Mouse (Mus musculus): ENCODE results near the gene Ank3.

Gene Ank3

DNA sequence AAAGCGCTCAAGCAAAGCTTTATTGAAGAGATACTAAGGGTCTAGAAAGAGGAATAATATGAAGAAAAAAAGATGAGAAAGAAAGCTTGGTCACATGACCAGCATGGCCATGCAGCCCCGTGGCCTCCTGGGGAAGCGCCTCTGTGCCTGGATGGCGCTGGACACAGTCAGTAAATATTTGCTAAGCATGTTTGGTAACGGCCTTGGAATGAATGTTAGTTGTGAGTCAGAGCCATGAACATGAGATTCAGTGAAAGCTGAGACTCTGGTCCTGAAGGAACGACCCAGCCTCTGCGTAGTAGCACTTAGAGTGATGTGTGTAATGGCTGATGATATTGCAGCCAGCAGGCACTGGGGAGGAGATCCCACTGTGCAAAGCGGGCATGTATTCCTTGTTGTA, 531.9 kb downstream of the Ank3 start:
- DNase-seq (ENCODE audit: low spot score) = no peak

DNA sequence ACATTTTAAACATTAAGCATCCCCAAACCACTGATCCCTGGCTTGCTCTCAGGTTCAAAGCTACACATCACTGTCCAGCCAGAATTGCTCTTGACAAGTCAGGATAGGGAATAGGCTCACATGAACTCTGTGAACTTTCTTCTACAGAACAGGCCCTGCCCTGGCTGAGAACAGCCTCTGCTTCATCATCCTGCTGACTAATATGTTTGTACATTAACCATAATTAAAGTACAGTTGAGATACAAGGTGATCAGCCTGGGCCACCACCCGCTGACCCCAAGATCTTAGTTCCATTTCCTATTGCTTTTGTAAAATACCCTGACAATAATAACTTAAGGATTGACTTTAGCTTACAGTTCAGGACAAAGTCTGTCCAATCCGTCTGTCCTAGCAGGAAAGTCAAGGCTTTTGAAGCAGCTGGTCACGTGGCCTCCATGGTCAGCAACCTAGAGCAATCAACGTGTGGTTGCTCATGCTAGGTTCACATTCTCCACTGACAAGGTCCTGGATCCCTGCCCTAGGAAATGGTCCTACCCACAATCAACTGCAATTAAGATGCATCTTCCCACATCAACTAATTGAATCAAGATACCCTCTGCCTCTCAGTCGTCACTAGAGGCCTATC, 538.0 kb downstream of the Ank3 start:
- DNase-seq (ENCODE audit: low spot score) = no peak

DNA sequence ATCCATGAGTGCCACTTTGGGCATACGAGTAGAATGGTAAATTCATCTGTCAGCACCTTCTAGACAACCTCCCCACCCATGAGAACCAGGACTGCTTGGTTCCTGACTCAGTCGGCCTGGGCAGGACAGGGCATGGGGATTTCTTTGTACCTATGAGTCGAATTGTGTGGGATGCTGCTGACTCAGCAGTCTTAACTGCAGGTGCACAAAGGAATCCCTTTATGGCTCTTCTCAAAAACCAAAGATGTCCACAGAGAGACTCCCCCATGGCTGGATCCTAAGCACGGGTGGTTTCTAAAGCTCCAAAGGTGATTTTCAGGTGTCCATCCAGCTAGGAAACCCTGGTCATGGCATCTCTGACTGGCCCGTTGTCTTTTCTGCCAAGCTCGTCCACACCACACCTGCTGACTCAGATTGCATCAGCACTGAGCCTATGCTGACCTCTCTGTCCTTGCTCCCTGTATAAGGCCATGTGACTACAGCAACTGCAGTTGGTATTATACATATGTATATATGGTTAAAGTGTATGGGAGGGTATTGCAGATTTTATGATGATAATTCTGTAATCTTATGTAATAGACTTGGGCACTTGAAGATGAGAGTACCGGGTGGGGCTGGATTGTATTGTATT, 538.8 kb downstream of the Ank3 start:
- DNase-seq (ENCODE audit: low spot score) = no peak

DNA sequence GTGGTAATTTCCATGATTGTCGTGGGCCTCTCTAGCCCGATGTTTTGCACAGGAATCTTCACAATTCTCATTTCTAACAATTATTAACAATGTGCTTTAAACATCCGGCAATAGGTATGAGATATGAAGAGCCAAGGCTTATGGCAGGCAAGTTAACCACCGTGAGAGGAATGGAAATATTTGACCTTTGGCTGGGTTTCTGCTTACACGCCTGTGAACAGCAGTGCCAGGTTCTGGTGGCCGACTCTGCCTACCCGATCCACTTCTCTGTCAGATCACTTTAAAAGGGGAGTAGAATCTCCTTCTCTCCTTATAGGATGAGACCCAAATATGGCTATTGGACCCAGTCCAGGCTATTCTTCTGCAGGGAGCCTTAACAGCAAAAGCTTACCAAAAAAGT, 540.6 kb downstream of the Ank3 start:
- DNase-seq (ENCODE audit: low spot score) = no peak

DNA sequence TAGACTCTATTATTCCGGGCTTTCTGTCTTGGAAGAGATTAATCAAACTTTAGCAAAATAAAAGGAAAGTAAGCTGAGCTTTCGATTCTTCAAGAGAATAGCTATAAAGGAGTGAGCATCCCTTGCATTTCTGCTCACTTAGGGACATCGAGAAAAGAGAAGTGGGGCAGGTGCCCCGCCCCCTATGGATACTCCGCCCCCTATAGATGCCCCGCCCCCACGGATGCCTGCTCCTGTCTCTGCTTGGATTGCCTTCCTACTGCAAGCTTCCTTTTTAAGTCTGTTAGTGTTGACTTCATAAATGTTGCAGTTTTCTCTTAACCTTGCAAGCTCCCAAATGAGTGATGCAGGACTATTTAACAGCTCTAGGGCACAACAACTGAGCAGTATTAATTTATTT, 541.4 kb downstream of the Ank3 start:
- DNase-seq (ENCODE audit: low spot score) = no peak

DNA sequence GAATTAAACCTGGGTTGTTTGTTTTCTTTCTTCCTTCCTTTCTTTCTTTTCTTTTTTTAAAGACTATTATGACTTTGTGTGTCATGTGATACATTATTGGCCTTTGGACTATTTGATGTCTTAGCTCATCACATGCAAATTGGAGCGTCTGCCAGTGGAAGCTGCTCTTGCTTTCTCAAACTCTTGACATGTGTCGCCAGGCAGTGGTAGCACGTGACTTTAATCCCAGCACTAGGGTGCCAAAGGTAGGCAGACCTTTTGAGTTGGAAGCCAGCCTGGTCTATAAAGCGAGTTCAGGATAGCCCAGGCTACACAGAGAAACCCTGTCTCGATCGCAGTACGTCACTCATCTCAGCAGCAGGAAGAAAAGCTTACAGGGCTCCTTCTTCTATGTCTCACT, 542.4 kb downstream of the Ank3 start:
- DNase-seq (ENCODE audit: low spot score) = no peak

DNA sequence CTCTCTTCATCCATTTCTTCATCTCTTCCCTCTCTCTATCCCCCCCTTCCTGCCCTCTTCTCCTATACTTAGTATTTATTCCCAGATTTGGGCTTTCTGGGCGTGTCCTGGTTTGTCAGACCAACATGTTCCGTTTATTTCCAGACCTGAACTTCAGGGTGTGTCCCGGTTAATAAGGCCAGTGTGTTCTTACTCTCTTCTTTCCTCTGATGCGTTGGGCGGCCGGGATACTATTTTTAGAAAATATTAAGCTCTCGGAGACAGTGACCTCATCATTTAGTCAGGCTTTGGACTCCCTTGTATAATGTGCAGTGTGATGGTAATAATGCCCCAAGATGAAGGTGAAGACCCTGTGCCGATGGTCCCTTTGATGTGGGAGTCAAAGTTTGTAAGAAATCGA, 546.3 kb downstream of the Ank3 start:
- DNase-seq (ENCODE audit: low spot score) = no peak

DNA sequence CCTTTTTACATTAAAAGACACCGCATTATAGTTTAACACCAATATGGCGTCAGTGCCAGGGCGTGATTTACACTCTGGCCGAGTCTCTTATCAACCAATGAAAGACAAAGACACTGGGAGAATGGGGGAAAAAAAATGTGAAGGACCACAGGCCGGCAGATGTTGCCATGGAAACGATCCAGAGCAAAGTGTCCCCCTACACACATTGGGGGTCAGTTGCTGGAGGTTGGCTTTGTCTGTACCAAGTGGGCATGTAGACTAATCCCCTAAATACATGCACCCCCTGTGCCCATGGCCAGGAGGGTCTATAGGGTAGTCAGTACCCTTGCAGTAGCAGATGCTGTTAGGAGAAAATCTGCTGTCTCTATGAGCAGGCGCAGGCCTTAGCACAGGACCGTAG, 547.3 kb downstream of the Ank3 start:
- DNase-seq (ENCODE audit: low spot score) = no peak

DNA sequence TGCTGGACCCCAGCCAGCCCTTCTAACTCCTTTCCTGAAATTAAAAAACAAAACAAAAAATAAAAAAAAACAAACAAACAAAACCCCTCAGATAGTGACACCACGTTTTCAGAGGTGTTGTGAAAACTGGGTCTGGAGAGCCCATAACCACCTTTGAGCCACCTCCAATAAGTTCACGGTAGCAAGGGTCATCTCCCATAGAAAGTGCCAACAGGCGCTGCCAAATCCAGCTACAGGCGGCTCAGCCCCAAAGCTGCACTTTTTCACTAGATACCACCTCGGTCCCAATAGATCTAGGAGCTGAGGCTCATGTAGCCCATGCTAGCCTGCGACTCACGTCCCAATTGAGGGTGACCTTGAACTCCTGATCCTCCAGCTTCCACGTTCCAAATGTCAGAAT, 547.7 kb downstream of the Ank3 start:
- no peak for DNase-seq (ENCODE audit: low spot score)

DNA sequence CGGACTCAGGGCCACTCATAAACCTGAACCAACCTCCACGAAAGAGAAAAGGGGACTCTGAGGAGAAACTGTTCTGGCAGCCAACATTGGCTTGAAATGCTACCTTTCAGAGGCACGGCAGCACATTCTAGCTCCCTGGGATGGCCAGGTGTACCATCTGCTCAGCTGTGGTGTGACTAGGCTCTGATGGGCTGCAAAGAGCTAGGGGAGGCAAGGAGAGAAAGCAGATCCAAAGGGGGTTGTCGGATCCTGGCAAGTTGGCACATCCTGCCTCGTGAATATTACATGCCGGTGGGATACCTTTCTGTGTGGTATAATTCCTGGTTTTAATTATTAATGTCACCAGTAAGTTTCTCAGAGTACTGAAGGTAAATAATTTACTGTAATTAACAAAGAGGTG, 548.5 kb downstream of the Ank3 start:
- no peak for DNase-seq (ENCODE audit: low spot score)

DNA sequence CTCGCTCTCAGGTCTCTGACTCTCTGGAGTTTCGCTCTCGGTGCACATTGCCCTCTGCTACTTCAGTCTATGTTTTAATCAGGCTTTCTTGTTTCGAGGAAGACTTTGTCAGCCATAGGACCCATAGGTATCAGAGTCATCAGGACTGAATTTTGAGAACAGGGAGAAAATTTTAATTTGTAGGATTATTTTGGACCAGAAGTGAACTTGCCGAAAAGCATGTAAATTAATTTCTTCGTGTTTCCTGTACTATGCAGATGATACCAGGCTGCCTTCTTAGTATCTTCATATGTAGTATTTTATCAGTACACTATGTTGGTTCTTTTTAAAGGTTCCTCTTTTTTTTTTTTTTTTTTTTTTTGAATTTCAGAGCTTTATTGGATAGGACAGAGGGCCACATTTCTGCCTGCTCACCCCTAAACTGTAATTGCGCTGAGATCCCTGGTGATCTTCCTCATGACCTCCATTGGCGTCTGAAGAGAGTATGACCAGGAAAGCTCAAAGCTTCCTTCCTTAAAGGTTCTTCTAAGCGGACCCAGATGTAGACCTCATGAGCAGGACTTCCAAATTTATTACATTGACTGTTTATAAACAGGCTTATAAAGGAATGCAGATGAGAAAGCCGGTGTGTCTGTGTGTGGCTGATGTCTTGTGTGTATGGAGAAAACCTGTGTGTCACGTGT, 551.8 kb downstream of the Ank3 start:
- DNase-seq (ENCODE audit: low spot score) = no peak

DNA sequence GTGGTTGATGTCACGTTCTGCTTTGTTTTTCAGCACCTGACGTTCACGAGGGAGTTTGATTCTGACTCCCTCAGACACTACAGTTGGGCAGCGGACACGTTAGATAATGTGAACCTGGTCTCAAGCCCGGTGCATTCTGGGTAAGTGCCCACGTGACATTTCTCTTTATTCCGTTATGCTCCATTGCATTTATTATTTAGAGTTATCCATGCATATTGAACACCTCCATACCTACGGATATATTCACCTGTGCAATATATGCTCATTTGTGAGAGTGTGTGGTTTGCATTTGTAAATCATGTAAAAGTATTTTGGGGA, 552.3 kb downstream of the Ank3 start:
- DNase-seq (ENCODE audit: low spot score) = no peak

DNA sequence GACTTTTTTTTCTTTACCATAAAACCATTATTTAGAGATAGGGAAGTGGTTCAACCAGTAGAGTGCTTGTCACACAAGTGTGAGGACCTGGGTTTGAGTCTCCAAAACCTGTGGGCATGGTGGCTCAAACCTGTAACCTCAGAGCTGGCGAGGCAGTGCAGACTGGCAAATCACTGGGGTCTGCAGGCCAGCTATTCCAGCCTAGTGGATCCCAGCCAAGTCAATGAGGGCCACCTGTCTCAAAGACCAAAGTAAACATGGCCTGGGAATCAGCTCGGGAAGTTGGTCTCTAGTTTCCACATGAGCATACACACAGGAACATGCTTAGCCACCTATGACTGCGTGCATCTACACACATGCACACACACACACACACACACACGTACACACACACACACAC, 552.9 kb downstream of the Ank3 start:
- DNase-seq (ENCODE audit: low spot score) = no peak

DNA sequence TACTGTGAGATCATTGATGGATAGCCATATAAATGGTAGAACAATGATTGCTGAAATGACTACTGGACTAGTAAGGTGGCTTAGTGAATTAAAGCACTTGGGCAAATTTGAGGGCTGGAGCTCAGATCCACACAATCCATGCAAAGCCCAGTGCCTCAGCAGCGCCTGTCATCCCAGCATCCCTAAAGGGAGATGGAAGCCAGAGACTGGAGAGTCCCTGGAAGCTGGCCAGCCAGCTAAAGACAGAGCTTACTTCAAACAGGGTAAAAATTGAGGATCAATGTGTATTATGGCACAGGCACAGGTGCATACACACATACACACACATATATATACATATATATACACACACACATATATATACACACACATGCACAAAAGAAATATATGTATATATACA, 553.7 kb downstream of the Ank3 start:
- DNase-seq (ENCODE audit: low spot score) = peak; percentile 67

DNA sequence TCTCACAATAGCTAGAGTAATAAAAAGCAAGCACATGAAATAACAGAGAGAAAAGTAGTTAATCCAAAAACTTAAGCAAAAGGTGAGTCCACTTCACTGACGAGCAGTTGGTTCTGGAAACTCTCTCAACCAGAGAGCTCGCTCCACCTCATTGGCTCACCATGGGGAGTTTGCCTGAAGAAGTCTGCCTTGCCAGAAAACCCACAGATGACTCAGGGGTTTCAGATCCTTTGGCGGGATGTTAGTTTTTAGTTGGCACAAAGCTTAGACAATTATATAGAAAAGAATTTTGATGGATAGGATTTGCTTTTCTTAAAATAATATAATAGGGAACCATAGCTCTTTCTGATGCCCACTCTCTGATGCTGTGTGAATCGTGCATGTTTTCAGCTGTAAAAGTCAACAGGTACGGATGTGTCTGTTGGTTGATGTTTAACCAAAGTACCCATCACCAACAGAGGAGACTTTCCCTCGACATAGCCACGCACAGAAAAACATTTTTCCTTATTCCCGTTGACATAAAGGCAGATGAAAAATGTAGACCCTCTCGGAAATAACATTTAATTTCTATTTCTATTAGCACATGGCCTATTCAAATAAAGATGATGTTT, 556.2 kb downstream of the Ank3 start:
- no peak for DNase-seq (ENCODE audit: low spot score)

DNA sequence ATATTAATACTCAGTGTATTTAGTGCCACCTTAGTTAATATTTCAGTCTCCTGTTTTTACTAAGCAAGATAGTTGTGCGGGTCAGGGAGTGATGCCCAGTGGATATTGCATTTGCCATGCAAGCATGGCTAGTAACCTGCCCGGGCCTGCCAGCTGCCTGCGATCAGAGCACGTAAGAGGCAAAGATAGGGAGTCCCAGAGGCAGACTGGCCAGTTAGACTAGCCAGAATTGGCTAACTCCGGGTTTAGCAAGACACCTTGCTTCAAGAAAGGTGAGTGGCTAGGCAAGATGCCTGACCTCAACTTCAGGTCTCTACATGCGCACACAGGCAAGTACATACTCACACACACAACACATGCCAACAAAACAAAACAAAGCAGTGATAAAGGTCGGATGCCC, 563.7 kb downstream of the Ank3 start:
- DNase-seq (ENCODE audit: low spot score) = no peak

DNA sequence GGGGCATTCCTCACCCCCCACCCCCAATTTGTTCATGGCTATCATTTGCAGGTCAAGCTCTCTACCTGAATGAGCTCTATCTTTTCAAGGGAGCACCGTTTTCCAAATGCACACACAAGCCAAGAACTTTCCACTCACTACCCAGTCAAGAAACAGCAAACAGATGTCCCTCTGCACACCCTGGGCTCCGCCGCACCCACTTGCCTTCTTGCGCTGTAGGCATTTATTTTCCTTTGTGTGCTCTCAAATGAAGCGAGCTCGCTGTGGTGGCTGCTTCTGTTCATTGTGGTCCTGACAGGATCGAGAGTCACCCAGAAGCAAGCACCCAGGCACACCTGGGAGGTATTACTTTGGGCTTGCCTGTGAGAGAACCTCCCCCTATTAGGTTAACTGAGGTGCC, 564.4 kb downstream of the Ank3 start:
- DNase-seq (ENCODE audit: low spot score) = no peak

DNA sequence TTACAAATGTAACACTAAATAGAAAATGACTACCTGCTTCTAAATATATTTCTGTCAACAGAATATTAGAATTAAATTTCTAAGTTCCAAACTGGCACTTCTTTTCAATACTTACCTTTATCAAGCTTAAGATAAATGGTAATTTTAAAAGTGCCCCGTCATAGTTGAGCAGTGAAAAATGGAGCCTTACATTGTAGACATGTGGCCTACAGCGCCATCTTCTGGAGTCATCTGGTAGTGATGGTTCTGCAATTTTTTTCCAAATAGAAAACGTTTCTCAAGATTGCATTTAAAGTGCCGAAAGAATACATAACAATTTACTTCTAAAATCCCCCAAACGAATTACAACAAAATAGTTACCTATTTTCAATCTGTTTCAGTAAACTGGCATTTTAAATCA, 566.0 kb downstream of the Ank3 start:
- DNase-seq (ENCODE audit: low spot score) = peak; percentile 64

DNA sequence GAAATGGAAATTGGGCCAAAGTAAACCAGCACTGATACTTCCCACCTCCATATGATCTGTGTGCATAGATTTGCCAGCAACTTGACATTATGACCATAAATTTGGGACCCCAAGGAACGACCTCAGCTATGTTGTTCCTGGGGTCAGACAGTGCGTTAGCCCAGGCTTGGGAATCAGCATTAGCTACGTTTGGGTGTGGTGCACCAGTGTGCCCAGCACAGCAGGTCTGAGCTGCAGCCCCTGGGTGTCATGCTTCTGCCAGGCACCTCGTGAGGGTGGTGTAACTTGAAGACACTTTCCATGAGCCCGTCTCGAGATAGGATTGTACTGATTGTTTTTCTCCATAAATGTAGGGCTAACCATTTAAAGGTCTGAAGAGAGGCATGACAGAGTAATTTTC, 566.5 kb downstream of the Ank3 start:
- no peak for DNase-seq (ENCODE audit: low spot score)

DNA sequence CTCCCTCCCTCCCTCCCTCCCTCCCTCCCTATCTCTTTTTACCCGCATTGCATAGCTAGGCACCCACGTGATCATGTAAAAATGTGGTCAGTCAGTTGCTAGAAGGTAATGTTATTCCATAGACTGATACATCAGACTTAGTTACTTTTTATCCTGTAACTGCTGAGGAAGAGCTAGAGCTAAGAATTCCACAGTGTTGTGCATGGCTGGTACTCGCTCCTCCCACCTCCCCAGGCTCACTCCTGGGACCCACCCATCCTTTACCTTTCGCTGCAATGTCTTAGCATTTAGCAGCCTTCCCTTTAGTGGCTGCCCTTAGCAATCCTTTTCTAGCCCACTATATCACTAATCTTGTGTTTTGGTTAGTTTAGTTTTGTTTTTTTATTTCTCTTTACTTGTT, 569.4 kb downstream of the Ank3 start:
- DNase-seq (ENCODE audit: low spot score) = no peak

DNA sequence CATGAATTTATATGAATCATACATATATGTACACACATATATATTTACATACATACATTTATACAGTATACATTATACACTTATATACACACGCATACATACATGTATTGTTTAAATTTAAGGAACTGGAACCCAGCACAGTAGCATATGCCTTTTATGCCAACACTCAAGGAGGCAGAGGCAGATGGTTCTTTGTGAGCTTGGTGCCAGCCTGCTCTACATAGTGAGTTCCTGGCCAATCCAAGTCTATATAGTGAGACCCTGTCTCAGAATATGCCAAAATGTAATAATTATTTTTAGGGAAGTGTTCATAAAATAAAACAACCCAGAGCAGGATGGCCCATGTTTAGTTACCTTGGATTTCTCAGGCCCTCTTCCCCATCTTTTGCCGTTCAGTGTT, 581.1 kb downstream of the Ank3 start:
- DNase-seq (ENCODE audit: low spot score) = no peak

DNA sequence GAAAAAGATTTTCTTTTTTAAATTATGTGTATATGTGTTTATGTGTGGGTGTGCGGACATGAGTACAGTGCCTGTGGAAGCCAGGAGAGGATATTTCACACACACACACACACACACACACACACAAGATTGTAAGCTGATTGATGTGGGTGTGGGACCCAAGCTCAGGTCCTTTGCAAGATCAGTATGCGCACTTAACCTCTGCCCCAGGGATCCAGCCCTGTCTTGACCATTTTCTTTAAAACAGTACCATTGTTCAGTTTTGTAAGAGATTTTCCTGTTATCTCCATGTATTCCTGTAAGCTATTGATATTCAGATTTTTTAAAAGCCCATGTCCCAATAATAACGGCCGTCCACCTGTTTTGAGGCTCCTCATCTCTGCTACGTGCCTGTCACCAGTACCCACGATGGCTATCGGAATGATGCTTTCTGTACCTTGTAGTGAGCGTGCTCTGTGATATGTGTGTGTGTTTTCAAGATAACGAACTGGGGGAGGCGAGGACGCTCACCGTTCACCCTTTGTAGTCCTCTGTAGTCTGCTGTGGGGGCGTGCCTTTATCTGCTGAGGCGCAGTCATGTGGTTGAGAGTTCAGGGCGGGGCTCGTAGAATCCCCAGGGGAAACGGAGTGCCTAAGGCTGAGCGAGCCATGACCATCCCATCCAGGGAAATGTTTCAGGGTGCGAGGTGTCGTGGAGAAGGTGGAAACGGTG, 583.0 kb downstream of the Ank3 start:
- DNase-seq (ENCODE audit: low spot score) = no peak

DNA sequence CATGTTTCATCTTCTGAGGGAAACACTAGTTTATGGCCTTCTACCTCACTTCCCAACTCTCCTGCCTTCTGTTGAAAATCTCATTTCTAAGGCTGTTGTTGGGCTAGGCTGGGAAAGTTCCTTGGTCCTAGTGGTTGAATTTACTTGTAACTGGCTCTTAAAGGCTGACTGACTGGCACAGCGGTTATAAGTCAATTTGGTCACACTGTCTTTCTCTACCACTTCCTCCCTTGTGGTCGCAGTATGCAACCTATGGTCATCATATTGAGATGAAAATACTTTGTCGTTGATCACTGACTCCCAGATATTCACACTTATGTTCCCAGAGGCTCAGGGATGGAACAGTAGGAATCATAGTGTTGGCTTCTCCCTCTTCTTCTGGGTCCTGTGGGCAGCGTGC, 584.1 kb downstream of the Ank3 start:
- DNase-seq (ENCODE audit: low spot score) = no peak
